Mouse (Mus musculus) heart, adult 18-20 months (tissue): ENCODE measurements around the gene Pars2. TPM values are rescaled to one million over a fixed set of nuclear protein-coding genes. Genes with fewer than 3 reads are reported as not detected.

Experiments used
- DNase-seq, 2 experiments: peaks; one replicate each; pipeline ENCODE4 v3.0.0; 2021 to 2022; ENCODE audit warnings: mixed read lengths in 1 of 2
- total RNA-seq, 2 experiments: library from RNA; stranded (reverse); gene quantifications; 2 replicates each; pipeline ENCODE4 v1.2.3; 2021

Pars2 gene
- total RNA-seq, 2 experiments from 2014 or later, result 4.8 to 4.9 TPM

DNA sequence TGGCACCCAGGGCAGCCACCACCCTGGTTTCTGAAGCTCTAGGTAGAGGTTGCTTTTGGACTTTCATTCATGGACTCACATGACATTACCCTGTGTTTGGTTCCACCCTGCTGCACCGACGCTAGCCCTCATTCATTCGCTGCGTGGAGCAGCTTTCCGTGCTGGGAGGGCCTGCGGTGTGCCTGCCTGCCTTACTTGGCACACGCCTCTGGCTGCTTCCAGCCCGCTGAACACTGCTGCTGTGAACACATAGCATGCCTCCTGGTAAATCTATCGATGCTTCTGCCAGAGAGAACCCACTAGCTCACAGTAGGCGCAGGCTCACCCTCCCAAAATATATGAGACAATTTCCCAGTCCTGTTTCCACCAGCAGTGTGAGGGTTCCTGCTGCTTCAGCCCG, 53.5 kb downstream of the Pars2 start:
- DNase-seq, result no peak

Other genes starting within 250 kb of the Pars2 start
- not detected for gene Pcsk9, start 186.7 kb upstream of the Pars2 start, total RNA-seq
- not detected for gene Bsnd, start 158.8 kb upstream of the Pars2 start, total RNA-seq
- 1 to 10 TPM; 1.5 to 2.5 TPM for gene Dhcr24, start 90.0 kb upstream of the Pars2 start, total RNA-seq
- gene Lexm, start 33.8 kb upstream of the Pars2 start, total RNA-seq, result not detected
- not detected for gene Ttc22, start 28.6 kb upstream of the Pars2 start, total RNA-seq
- 10 to 100 TPM; 18.9 to 20.2 TPM for gene Ttc4, start 27.9 kb downstream of the Pars2 start, total RNA-seq
- gene Mroh7, start 79.9 kb downstream of the Pars2 start, total RNA-seq, result under 1 TPM; 0.07 to 0.49 TPM
- gene Fam151a, start 82.8 kb downstream of the Pars2 start, total RNA-seq, result under 1 TPM; 0.27 to 0.51 TPM
- gene Acot11, start 153.9 kb downstream of the Pars2 start, total RNA-seq, result 10 to 100 TPM; 24.2 to 38.0 TPM